Mouse (Mus musculus) megakaryocyte, embryonic 14.5 days (primary cell): Measurements from ENCODE around the gene Wtap.
"Not testable (repeated sequence)": the region's sequence is repeated elsewhere in the genome, so short reads cannot be mapped to it uniquely, and the experiment has no call there.

ENCODE experiments used
- FLI1 ChIP-seq: IDR thresholded peaks from 2 replicates; pipeline ENCODE4 v1.6.1; 2012; ENCODE audit warnings: low read length, inconsistent platforms, mixed read lengths
- GATA1 ChIP-seq: IDR thresholded peaks from 3 replicates; pipeline ENCODE4 v1.6.1; 2012; ENCODE audit warnings: mixed read lengths, low read length, inconsistent platforms, borderline replicate concordance

- TF ChIP-seq GATA1, FLI1: not testable (repeated sequence)
Measured at GRCm38 (mm10) chr17:13002243-13002642, 8.3 kb upstream of the Wtap start.
